Mouse (Mus musculus) gastrocnemius, adult 18-20 months (tissue): ENCODE data around the gene S100b. TPM values are rescaled to one million over a fixed set of nuclear protein-coding genes. Genes with fewer than 3 reads are reported as not detected.

Source experiments
- DNase-seq: peaks from one replicate; pipeline ENCODE4 v3.0.0; 2021; ENCODE audit warnings: low spot score
- microRNA-seq: library from miRNA; unstranded; fragments of <30 nt; microRNA quantifications from one replicate; pipeline ENCODE4 v1.2.0, GENCODE M21; 2021
- total RNA-seq, 2 experiments: library from RNA; stranded (reverse); gene quantifications; 2 replicates each; pipeline ENCODE4 v1.2.3; 2021

S100b gene
- total RNA-seq, 2 experiments from 2014 or later: 1.2 to 3.5 TPM

GRCm38 (mm10) chr10:76259566-76260232 lies 6.0 kb downstream of the S100b start:
- DNase-seq: no peak

GRCm38 (mm10) chr10:76260358-76261059 lies 6.9 kb downstream of the S100b start:
- no peak for DNase-seq

GRCm38 (mm10) chr10:76261447-76261846 lies 7.8 kb downstream of the S100b start:
- DNase-seq: no peak

GRCm38 (mm10) chr10:76262431-76262830 lies 8.8 kb downstream of the S100b start:
- no peak for DNase-seq

GRCm38 (mm10) chr10:76271238-76271637 lies 17.6 kb downstream of the S100b start:
- no peak for DNase-seq

GRCm38 (mm10) chr10:76275256-76275655 lies 21.6 kb downstream of the S100b start:
- no peak for DNase-seq

- no peak for DNase-seq
Measured at GRCm38 (mm10) chr10:76278541-76279097, 25.0 kb downstream of the S100b start.

- no peak for DNase-seq
Measured at GRCm38 (mm10) chr10:76288268-76288993, 34.8 kb downstream of the S100b start.

- no peak for DNase-seq
Measured at GRCm38 (mm10) chr10:76289052-76289451, 35.4 kb downstream of the S100b start.

- DNase-seq: no peak
Measured at GRCm38 (mm10) chr10:76289936-76290671, 36.5 kb downstream of the S100b start.

- DNase-seq: no peak
Measured at GRCm38 (mm10) chr10:76293222-76293621, 39.6 kb downstream of the S100b start.

GRCm38 (mm10) chr10:76300133-76300532 lies 46.5 kb downstream of the S100b start:
- DNase-seq: no peak

- no peak for DNase-seq
Measured at GRCm38 (mm10) chr10:76306738-76307137, 53.1 kb downstream of the S100b start.

Small RNAs within 50 kb of the gene (microRNA-seq; reads per million reads assigned to microRNA genes)
- not detected for gene Mir678

Other genes starting within 250 kb of the S100b start
- gene Zfp280b, start 221.2 kb upstream of the S100b start, total RNA-seq: 1 to 10 TPM; 8.0 to 10.0 TPM
- not detected for gene Slc5a4b, start 142.9 kb upstream of the S100b start, total RNA-seq
- gene Slc5a4a, start 106.4 kb upstream of the S100b start, total RNA-seq: not detected
- gene Prmt2, start 16.0 kb upstream of the S100b start, total RNA-seq: 1 to 10 TPM; 2.7 to 4.2 TPM
- gene Dip2a, start 91.4 kb downstream of the S100b start, total RNA-seq: 1 to 10 TPM; 3.2 to 3.5 TPM
- not detected for gene AC141477.1, start 186.6 kb downstream of the S100b start, total RNA-seq
- gene Pcnt, start 188.9 kb downstream of the S100b start, total RNA-seq: 10 to 100 TPM; 59.1 to 63.4 TPM
- under 1 TPM in 1 of 2 experiments, not detected in 1; 0.23 TPM for gene 2610028H24Rik, start 195.2 kb downstream of the S100b start, total RNA-seq
- gene Mcm3ap, start 215.1 kb downstream of the S100b start, total RNA-seq: 10 to 100 TPM; 16.9 to 18.4 TPM
- 1 to 10 TPM; 3.8 to 3.9 TPM for gene Ybey, start 215.3 kb downstream of the S100b start, total RNA-seq